Mouse (Mus musculus) lung, postnatal 4 days (tissue): ENCODE measurements around the gene Aldh3b3.

Source experiments
- DNase-seq, 2 experiments: peaks; one replicate each; pipeline ENCODE4 v3.0.0; 2021

Gene Aldh3b3

DNA sequence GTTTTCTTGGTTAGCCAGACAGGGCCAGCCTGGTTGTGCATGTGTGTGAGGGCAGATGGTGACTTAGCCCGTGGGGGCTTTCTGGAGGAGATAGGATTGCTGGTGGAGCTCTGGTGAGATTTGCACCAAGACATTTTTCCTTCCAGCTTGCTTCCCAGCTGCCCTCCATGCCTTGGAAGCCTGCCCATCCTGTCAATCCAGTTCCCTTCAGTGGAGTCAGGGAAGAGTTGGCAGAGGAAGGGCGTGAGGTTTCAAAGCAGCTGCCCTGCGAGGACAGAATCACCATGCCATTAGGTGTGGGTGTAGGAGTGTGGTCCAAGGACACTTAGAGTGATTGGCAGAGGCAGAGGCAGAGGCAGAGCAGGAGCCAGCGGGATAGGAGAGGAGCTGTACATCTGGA lies at the start of gene Aldh3b3:
TSS of gene Aldh3b3 (plus strand) at position 176 of the 400 bp plus-strand sequence.
- DNase-seq = no peak

DNA sequence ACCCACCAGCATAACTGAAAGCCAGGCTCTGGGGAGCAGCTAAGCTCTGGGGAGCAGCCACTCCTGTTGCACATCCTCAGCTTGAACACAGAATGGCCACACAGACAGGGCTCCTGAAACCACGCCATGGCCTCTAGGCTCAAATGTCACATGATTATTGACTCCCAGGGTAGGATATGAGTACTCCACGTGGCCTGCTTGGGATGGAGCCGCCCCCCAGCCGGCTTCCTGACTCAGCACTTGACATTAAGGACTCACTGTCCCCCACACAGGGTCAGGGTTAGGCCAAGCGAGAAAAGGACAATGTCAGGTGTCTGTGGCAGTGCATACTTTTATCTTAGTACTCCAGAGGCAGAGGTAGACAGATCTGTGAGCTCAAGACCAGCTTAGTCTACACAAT lies 48.2 kb upstream of the Aldh3b3 start:
- DNase-seq = no peak

DNA sequence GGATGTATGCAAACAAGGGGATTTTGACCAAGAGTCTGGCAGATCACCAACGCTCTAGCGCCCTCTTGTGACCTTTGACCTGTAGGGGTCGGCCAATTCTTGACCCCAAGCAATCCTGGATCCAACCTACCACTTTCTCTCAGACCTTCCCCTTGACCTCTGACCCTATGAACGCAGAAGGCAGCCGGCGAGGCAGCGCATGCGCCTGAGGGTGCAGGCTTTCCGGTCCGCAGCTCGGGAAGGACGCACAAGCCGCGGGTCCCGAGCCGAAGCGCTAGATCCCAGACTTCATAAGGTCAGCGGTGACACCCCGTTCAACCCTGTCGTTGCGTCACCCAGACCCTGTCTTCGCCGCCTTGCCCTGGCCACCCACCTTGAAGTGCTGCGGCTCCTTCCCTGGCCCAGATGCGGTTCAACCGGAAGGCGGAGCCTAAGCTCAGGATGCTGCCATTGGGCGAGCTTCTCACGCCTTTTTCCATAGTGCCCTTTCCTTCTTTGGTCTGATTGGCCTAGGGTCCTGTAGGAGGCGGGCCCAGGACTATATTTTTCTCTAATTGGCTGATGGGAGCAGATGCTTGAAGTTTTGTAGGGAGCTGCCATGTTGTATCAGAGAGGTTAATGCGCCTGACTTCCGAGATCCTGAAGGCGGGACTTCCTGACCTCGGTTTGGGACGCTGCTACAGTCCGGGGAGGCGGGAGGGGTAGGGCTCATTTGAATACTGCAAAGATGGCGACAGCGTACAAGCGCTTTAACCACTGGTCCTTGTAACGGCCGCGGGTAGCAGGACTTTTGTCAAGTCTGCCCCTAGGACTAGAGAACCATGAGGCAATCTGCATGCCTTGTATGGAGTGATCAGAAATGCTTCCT lies 45.9 kb upstream of the Aldh3b3 start, which contains the start of gene Ndufs8:
TSS of gene Ndufs8 (minus strand) at position 438 of the 868 bp plus-strand sequence.
- DNase-seq = peak; percentile 94 to 95

DNA sequence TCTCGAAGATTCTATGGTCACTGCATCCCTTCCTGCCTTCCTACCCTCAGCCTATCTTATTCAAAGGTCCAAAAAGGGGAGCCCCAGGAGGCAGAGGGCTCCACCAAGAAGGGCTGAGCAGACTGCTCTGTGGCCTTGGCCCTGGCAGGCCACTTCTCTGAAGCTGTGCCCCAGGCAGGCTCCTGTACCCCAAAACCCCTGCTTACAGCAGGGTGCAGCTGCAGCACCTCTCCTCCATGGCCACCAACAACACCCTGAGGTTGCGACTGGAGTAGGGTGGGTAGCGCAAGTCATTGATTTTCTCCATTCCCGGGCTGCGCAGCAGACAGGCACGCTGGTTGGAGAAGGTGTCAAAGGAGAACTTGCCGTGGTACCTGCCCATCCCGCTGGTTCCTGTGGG lies 44.8 kb upstream of the Aldh3b3 start:
- DNase-seq = no peak

DNA sequence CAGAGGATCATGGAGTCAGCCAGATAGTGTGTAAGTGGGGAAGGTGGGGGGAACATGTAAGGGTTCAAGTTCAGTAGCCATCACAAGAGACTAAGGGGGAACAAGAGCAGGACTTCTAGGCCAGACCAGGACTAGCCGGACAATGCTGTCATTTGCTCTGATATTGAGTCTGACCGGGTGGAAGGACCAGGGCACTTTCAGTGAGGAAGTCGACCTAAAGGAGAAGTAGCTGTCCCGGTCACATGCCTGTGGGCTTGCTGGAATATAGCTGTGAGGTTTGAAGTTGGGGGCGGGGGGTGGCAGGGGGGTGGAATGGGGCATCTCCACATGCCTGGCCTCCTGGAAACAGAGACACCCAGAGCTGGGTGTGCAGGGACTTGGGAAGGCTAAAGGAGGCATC lies 43.9 kb upstream of the Aldh3b3 start:
- no peak for DNase-seq

DNA sequence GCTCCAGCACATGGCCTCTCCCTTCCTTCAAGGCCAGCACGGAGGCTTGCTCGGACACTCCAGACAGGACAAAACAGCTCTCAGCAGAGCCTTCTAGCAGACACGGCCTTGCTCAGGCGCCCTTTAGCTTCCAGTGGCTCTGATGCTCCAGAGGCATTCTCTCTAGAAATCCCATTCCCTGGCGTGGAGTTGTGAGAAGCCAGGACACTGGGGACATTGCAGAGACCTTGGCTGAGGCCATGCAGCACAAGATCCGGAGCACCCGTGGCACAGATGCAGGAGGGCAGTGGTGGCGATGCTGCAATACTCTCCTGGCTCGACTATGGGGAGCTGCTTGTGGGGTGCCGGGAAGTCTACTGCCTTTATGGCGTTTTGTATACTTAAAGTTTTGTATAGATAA lies 41.7 kb upstream of the Aldh3b3 start:
- no peak for DNase-seq

DNA sequence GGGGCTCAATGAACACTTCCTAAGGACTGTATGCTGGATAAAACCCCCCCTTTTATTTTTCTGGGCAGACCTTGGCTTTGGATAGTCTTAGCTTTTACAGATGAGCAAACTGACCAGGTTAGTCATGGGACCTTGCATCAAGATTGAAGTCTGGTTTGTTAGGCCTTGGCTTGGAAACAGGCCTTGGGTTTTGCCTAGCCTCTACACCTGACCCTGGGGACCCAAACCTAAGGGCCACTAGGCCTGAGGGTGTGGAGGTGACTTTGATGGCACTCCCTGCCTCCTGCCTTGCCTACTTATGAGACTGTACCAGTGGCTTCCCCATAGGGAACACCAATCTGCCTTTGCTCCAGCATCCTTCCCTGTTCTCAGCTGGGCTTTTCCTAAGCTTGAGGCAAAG lies 38.5 kb upstream of the Aldh3b3 start:
- no peak for DNase-seq

DNA sequence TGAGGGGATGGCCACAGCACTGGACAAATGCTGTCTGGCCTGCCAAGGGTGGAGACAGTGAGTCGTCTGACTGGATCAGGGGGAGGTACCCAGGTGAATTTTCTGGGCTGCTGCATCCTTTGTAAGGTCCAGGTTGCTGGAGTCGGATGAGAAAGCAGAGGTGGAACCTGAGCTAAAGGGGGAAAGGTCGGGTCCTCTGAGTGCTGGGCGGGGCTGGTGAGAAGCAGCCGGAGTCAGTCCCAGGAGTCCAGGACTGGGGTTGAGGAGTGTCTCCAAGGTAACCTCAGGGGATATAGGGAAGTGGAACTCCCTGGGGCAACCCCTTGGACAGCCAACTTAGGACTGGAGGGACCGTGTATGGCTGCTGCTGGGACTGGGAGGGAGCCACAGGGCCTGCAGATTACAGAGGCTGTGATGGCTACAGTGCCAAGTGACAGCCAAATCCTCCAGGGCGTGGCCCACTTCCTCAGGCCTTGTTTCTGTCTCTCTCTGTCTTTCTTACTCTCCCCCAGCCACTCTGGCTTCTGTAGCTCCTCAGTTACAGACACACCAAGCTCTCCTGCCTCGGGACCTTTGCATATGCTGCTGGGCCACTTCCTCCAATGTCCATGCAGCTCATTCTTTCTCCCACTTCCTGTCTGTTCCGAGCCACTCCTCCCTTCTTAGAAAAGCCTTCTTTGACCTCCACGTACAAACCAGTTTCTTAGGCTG lies 35.6 kb upstream of the Aldh3b3 start:
- DNase-seq = peak in 1 of 2 experiments; percentile 44

DNA sequence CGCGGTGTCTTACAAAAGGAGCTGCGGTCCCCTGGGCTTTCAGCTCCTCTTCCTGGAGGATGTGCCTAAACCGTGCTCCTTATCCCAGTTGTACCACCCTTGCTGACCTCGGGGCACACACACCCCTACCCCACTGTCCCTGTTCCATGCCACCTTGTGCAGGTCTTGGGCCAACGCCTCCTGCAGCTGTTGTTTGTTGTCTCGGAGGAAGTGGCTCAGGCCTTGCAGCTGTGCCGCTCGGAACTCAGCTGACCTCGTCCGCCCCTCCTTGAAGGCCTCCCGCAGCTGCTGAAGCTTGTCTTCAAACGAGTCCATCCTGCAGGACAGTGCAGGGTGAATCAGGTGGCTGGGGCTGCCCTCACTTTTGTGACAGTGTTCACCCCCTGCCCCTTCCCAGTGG lies 34.9 kb upstream of the Aldh3b3 start:
- DNase-seq = peak; percentile 60 to 78

DNA sequence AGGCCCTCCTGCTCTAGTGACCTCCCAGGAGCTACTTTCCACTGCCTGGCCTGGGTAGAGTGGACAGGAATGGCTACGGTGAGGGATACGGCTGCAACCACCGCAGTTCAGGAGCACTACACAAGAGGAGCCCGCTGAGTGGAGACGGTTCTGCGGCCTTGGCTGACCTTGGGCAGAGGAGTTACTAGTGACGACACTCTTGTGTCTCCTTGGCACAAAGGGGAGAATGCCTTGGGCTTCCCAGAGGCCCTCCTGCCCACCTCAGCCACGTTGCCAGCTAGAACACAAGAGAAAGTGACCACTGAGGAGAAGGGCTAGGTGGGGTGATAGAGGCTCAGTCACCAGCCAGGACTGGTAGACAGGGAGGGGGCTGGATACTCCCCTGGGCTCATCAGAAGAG lies 34.3 kb upstream of the Aldh3b3 start:
- peak in 1 of 2 experiments; percentile 22 for DNase-seq

DNA sequence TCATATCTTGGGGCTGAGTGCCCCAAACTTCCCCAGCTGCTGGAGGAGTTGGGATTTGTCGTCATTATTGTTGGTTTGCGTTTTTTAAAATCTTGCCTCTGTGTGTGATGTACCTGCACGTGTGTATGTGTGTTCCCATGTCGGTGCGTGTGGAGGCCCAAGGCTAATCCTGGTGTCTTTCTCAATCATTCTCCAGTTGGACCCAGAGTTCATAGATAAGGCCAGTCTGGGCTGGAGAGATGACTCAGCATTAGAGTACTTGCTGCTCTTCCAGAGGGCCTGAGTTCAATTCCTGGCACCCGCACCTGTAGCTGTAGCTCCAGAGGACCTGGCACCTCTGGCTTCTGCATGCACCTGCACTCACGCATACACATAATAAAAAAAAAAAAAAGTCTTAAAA lies 33.6 kb upstream of the Aldh3b3 start:
- DNase-seq = no peak

DNA sequence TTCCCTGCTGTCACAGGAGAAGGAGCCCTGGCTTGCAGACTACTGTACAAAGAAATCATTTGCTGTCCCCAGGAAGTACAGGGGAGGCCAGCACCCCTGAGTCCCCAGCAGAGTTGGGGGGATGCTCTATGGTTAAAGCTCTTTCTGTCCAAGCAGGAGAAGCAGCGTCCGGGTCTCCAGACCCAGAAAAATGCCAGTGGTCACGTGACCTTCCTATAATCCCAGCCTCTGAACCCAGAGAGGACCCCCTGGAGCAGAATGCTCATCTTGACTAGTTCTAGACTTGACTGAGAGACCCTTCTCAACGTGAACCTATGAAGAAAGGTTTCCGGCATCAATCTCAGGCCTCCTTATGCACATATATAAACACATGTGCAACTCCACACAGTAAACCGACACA lies 32.6 kb upstream of the Aldh3b3 start:
- no peak for DNase-seq

DNA sequence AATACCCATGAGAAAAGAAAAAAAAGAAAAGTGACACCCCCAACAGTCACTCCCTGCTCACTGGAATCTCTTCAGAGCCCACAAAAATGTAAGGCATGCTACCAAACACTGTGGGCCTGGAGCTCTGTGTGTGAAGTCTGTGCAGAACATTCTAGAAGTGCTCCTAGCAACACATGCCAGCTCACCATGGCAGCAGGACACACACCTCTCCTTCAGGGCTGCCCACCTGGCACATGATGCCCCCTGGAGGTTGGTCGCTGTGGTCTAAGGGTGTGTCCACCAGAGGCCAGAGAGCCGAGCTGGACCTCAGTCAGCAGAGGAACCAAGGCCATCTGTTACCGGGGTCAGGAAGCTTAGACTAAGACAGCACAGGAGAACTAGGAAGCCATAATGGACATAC lies 32.2 kb upstream of the Aldh3b3 start:
- DNase-seq = peak; percentile 79 to 88

DNA sequence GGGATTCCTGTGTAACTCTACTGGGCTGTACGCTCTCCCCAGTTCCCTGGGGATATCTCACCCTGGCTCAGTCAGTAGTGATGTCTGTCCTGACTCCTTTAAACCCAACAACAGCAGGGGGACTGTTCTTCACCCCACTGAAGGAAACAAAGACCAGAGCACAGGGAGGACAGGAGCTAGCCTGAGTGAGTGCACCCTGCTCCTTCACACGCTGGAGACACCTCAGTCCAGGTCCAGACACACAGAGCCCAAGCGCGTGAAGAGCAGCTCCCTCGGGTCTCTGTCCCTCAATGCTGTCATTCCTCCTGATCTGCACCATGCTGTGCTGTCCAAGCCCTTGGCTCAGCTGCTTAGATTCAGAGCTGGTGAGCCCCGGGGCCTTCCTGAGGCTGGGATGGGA lies 31.8 kb upstream of the Aldh3b3 start:
- no peak for DNase-seq

DNA sequence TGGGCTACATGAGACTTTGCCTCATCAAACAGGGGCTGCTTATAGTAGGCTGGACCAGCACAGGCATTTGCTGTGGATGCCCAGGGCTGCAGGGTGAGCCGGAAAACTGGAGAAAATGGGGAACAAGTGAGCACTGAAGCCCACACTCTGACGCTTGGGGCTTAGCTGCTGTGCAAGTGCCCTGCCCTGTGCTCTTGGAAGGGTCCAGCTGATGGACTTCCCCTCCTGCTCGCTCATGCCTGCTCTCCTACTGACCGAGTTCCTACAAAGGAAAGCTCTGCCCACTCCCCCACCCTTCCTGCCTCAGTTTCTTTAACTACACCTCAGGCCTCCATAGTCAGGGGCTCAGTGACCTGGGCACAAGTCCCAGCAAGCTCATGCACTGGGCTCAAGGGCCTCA lies 30.5 kb upstream of the Aldh3b3 start:
- no peak for DNase-seq

DNA sequence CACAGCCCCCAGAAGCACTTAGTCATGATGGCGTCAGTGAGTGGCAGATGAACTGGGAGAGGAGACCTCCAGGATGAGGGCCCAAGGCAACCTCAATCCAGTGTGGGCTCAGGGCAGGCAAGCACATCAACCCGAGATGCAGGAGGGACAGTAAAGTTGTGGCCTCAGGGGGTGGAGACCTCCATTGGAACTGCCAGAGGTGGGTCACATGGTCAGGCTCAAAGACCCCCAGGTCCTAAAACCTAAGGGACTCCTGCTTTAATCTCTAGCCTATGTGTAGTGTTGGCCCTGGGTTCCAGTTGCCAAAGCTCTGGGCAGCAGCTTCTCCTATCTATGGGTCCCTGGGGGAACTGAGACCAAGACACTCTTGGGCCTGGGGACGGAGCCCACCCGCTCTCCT lies 29.7 kb upstream of the Aldh3b3 start:
- no peak for DNase-seq

DNA sequence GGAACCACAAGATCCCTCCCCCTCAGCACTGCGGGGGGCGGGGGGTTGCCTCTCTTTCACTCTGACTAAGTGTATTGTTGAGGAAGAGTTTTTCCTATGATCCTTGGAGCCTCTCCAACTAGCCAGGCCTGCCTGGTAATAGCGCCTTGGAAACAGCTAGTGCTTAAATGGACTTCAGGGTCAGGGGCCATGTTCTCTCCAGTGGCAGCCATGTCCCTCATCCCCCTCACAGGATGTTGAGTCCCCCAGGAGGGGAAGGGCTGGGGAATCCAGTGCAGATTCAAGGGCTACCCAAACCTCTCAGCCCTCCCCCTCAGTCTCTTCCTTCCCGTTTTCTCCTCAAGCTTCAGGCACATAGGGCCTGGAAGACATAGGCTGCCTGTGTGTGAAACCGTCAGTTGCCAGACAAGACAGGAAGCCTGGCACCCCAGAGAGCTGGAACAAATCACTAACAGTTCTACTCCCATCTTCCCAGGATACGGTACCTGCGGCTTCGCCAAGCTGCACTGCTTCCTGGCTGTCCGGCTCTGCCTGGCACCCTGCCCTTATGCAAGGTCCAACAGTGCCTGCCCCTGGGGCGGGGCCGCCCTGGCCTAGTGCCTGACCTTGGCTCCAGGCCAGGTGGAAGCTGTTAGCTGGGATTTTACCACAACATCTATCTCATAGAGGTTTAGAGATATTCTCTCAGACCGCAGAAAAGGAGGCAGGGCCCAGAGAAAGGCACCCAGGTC lies 29.1 kb upstream of the Aldh3b3 start, which contains the start of gene Aldh3b1:
TSS of gene Aldh3b1 (minus strand) at position 598 of the 731 bp plus-strand sequence.
- DNase-seq = peak; percentile 91 to 93

DNA sequence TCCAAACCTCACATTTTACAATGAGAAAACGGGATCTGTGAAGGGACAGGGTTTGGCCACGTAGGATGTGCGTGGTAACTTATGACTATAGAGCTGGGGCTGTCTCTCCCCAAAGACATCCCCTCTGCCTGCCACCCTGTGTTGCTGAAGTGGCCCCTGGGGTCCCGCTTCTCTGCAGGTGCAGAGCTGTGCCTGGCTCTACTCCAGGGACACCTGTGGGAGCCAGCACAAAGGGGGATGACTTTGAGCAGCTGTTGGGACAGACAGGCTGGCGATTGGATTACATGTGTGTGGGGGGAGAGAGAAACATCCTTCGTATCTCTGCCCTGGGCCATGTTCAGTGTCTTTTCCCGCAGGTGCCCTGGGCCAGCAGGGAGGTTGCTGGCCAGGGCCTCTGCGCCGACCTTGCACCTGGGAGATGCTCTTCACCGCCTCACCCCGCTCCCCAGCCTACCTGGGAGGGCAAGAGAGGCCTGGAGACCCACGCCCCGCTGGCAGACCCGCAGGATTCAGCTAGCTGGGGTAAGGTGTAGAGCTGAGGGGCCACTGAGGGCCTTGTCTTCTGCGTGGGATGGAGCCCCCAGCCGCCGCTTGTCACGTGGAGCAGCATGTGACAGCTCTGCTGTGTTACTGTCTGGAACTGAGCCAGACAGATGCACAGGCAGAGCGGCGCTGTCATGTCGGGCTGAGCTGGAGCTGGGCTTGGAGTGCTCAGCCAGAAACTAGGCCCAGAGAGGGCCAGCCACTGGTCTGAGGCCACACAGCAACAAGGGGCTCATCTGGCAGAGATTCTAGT lies 28.0 kb upstream of the Aldh3b3 start:
- no peak for DNase-seq

DNA sequence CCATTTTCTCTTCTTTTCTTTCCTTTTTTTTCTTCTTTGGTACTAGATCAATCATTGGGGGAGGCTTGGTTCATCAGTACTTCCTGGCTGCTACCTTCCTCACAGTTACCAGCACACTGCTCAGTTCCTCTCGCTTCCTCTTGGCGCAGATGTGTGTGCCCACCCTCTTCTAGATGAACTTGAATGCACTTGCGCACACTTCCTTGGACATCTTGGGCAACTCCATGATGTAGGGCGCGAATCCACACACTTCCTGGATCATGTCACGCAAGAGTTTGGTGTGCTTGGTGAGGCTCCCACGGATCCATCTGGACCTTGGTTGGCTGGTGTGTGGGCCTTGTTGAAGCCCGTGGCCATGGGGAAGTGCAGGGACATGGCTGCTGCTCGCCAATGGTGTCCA lies 26.7 kb upstream of the Aldh3b3 start:
- peak in 1 of 2 experiments; percentile 51 for DNase-seq

DNA sequence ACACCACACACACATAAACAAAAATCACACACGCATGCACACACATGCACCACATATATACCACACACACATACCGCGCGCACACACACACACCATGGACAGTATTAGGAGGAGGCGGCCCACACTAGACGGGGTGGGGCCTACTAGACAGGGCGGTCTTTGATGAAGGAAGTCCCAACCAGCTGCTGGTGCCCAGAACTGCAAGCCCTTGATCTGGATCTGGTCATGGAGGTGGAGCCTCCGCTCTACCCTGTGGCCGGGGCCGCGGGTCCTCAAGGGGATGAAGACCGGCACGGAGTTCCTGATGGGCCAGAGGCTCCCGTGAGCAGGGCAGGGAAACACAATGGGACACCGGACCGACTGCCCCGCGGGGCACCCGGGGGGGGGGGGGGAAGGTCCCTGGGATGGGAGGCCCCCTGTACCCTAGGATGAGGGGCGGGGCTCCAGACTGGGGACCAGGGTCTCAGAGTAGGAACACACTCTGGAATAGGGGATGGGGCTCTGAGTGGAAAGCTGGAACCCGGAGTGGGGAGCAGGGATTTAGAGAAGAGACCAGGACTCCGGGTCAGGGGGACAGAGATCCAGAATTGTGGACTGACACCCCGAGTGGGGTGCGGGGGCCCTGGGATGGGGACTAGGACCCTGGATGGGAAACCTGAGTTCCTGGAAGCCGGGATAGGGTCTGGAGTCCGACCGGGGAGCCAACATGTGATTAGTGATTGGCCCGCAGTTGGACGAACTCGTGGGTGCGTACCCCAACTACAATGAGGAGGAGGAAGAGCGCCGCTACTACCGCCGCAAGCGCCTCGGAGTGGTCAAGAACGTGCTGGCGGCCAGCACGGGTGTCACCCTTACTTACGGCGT lies 23.2 kb upstream of the Aldh3b3 start, which contains the start of gene Unc93b1:
TSS of gene Unc93b1 (plus strand) at position 155 of the 864 bp plus-strand sequence.
- DNase-seq = peak; percentile 81 to 87
